ENCODE assay signal across 26 mouse cellular contexts in the genomic region with DNA sequence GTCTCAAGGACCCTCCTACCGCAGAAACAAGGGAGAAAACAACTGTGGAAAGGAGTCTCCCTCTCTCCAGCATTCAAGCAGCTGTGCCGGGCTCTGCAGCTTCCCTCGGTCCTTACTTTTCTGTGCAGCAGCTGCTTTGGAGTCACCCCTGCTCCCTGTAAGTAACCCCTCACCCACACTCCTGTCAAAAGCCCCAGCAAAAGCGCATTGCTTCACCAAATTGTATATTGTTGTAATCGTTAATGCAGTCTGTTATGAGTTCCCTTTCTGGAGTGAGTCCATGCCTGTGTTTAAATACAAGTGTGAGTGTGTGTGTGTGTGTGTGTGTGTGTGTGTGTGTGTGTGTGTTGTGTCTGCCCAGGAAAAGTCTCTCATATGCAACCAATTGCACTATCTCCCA. TPM values are rescaled to one million over a fixed set of nuclear protein-coding genes. Genes with fewer than 3 reads are reported as not detected.
A peak's percentile ranks its signal among the peaks of the same experiment; 100 is the strongest.
DNase-seq lines count a peak whose midpoint lies in the region; ATAC-seq and TF ChIP-seq lines count a peak whose summit lies in the region.
"Had no signal": no experiment of that assay in that cellular context is flagged by ENCODE, and none has a peak within 500 bp of the region (broad histone marks: within the 10 kb centered on the region; RNA-seq: fewer than 3 reads in every experiment).

No protein-coding gene starts in this region.

- no peak overlapping the region for H3K4me3 ChIP-seq in kidney, postnatal 0 days (replicated peaks; ENCODE audit: low read depth, low read length)
- H3K4me3 ChIP-seq in E14TG2a.4 (replicated peaks; ENCODE audit: low read length): peak overlapping the region; percentile 43; the same call in 1 of the 2 replicates
- H3K4me3 ChIP-seq: erythroblast, embryonic 14.5 days; forebrain, embryonic 13.5 days; heart, embryonic 13.5 days; limb, embryonic 13.5 days; megakaryocyte, embryonic 14.5 days; neural tube, embryonic 15.5 days had no signal

- no peak for TF ChIP-seq CTCF in kidney, postnatal 0 days (IDR thresholded peaks at IDR 0.05; ENCODE audit: low read depth)
- no peak for TF ChIP-seq CTCF in E14TG2a.4 (conservative IDR thresholded peaks at IDR 0.05; ENCODE audit: low read length)

- WGBS in kidney, postnatal 0 days: 27% methylated on average over 5 of the region's 5 CpGs

- peak; percentile 16 for DNase-seq in kidney, postnatal 0 days (ENCODE audit: low spot score)
- no peak for DNase-seq in kidney, postnatal 36 days
- DNase-seq in R1 (ENCODE audit: low read depth, low spot score): peak; percentile 18
- peak; percentile 2 for DNase-seq in lung, postnatal 25 days (ENCODE audit: low spot score)
- no peak for DNase-seq in spleen, postnatal 14 days (ENCODE audit: low spot score in 2 of 2)
- DNase-seq in right cerebral cortex, postnatal 36 days (ENCODE audit: low spot score in 2 of 2): no peak
- DNase-seq: adrenal gland, postnatal 36 days; cerebellum, adult 18-20 months; cerebellum, postnatal 36 days; gastrocnemius, postnatal 10 days; heart, adult 18-20 months; heart, postnatal 4 days; spleen, adult 18-20 months had no signal

- H3K27ac ChIP-seq in kidney, postnatal 0 days: no peak overlapping the region
- H3K27ac ChIP-seq: forebrain, embryonic 13.5 days; heart, embryonic 13.5 days; limb, embryonic 13.5 days; liver, embryonic 14.5 days; neural tube, embryonic 15.5 days had no signal

- H3K4me1 ChIP-seq in kidney, postnatal 0 days (replicated peaks; ENCODE audit: insufficient read depth, low read length): no peaks in the 10 kb centered on the region
- H3K4me1 ChIP-seq in E14TG2a.4 (replicated peaks; ENCODE audit: low read depth, low read length): peaks cover 26% of the 10 kb centered on the region
- H3K4me1 ChIP-seq: limb, embryonic 13.5 days had no signal

- H3K9ac ChIP-seq in kidney, postnatal 0 days (ENCODE audit: low read depth, low read length): no peak overlapping the region
- H3K9ac ChIP-seq: forebrain, embryonic 13.5 days; heart, embryonic 13.5 days; limb, embryonic 13.5 days; liver, embryonic 14.5 days; neural tube, embryonic 15.5 days had no signal

- no peaks in the 10 kb centered on the region for H3K36me3 ChIP-seq in kidney, postnatal 0 days (ENCODE audit: insufficient read depth, low read length)
- H3K36me3 ChIP-seq in E14TG2a.4 (ENCODE audit: insufficient read depth, low read length): no peaks in the 10 kb centered on the region
- H3K36me3 ChIP-seq: heart, embryonic 13.5 days; limb, embryonic 13.5 days; neural tube, embryonic 15.5 days had no signal

- H3K4me2 ChIP-seq in kidney, postnatal 0 days (ENCODE audit: low read length): no peak overlapping the region
- H3K4me2 ChIP-seq: forebrain, embryonic 13.5 days; heart, embryonic 13.5 days; limb, embryonic 13.5 days; neural tube, embryonic 15.5 days had no signal

- no peaks in the 10 kb centered on the region for H3K9me3 ChIP-seq in kidney, postnatal 0 days (replicated peaks; ENCODE audit: low read length)
- peaks cover under 1% of the 10 kb centered on the region for H3K9me3 ChIP-seq in E14TG2a.4 (ENCODE audit: low read length)
- H3K9me3 ChIP-seq: forebrain, embryonic 13.5 days; heart, embryonic 13.5 days; limb, embryonic 13.5 days; neural tube, embryonic 15.5 days had no signal

- H3K27me3 ChIP-seq in kidney, postnatal 0 days (ENCODE audit: insufficient read depth, low read length): no peaks in the 10 kb centered on the region
- H3K27me3 ChIP-seq in E14TG2a.4 (ENCODE audit: insufficient read depth, low read length): 0 out of 2 replicates have a peak, but pooled peaks cover 2% of the 10 kb centered on the region
- H3K27me3 ChIP-seq: CH12.LX had no signal

- no peak for ATAC-seq in kidney, postnatal 0 days (replicated peaks; ENCODE audit: low FRiP score, low read depth)
- ATAC-seq: forebrain, embryonic 13.5 days; hindbrain, embryonic 16.5 days; intestine, embryonic 16.5 days; midbrain, embryonic 16.5 days; Patski had no signal

RNA-seq across cellular contexts. Expression of a gene that starts 26.2 kb away (rescaled TPM):
- polyA plus RNA-seq in kidney, postnatal 0 days (2015; fragmentation: Nextera tagmentation; extraction: Ambion mirVana): 9.3 and 9.6 TPM in 2 replicates
- polyA plus RNA-seq: erythroblast, embryonic 14.5 days had no signal

RNA-seq across cellular contexts. Expression of a gene that starts 37.2 kb away (rescaled TPM):
- 8.8 and 9.0 TPM in 2 replicates for polyA plus RNA-seq in kidney, postnatal 0 days (2015; fragmentation: Nextera tagmentation; extraction: Ambion mirVana)

Comparison
In these comparisons a context has a peak if more than half of its experiments do, and no peak if none do; other contexts are left out.
1. DNase-seq: peak in kidney, postnatal 0 days (single experiment), R1 (single experiment) and lung, postnatal 25 days (single experiment); none in kidney, postnatal 36 days (0 of 2), spleen, postnatal 14 days (0 of 2) and right cerebral cortex, postnatal 36 days (0 of 2).